Mouse (Mus musculus) cerebellum, postnatal 10 days (tissue): Measurements from ENCODE around the gene Vps45.
"Not testable (repeated sequence)": the region's sequence is repeated elsewhere in the genome, so short reads cannot be mapped to it uniquely, and the experiment has no call there.

Experiments used
- DNase-seq, 2 experiments: peaks; one replicate each; pipeline ENCODE4 v3.0.0; 2021; ENCODE audit warnings: mixed read lengths in 2 of 2

The Vps45 gene

GRCm38 (mm10) chr3:95965518-95966451 lies 92.5 kb downstream of the Vps45 start:
- DNase-seq = peak; percentile 68 to 82

- peak; percentile 64 to 74 for DNase-seq
Observed at GRCm38 (mm10) chr3:95963681-95964080, 94.6 kb downstream of the Vps45 start.

- no peak for DNase-seq
Observed at GRCm38 (mm10) chr3:95963230-95963629, 95.0 kb downstream of the Vps45 start.

GRCm38 (mm10) chr3:95962182-95962581 lies 96.1 kb downstream of the Vps45 start:
- DNase-seq = not testable (repeated sequence)

- DNase-seq = no peak
Observed at GRCm38 (mm10) chr3:95959807-95960206, 98.5 kb downstream of the Vps45 start.

GRCm38 (mm10) chr3:95959082-95959481 lies 99.2 kb downstream of the Vps45 start:
- DNase-seq = peak; percentile 28 to 59

- peak; percentile 19 to 38 for DNase-seq
Observed at GRCm38 (mm10) chr3:95957359-95958148, 100.7 kb downstream of the Vps45 start.

GRCm38 (mm10) chr3:95955318-95955717 lies 102.9 kb downstream of the Vps45 start:
- DNase-seq = no peak

GRCm38 (mm10) chr3:95954648-95955173 lies 103.6 kb downstream of the Vps45 start:
- DNase-seq = not testable (repeated sequence)

- no peak for DNase-seq
Observed at GRCm38 (mm10) chr3:95953522-95953921, 104.7 kb downstream of the Vps45 start.

- DNase-seq = peak; percentile 60 to 69
Observed at GRCm38 (mm10) chr3:95953023-95953422, 105.2 kb downstream of the Vps45 start.

GRCm38 (mm10) chr3:95951566-95951965 lies 106.7 kb downstream of the Vps45 start:
- DNase-seq = peak; percentile 26 to 34

- DNase-seq = peak; percentile 95 to 96
Observed at GRCm38 (mm10) chr3:95950763-95951551, 107.3 kb downstream of the Vps45 start.
